Mouse (Mus musculus): ENCODE measurements around the gene Rhbdf1. TPM values are rescaled to one million over a fixed set of nuclear protein-coding genes. Genes with fewer than 3 reads are reported as not detected.
A peak's percentile ranks its signal among the peaks of the same experiment; 100 is the strongest.
"Not testable (repeated sequence)": the region's sequence is repeated elsewhere in the genome, so short reads cannot be mapped to it uniquely, and the experiment has no call there.

Gene Rhbdf1
- polyA plus RNA-seq, 1 experiment from 2014 or later, result 32.8 TPM

DNA sequence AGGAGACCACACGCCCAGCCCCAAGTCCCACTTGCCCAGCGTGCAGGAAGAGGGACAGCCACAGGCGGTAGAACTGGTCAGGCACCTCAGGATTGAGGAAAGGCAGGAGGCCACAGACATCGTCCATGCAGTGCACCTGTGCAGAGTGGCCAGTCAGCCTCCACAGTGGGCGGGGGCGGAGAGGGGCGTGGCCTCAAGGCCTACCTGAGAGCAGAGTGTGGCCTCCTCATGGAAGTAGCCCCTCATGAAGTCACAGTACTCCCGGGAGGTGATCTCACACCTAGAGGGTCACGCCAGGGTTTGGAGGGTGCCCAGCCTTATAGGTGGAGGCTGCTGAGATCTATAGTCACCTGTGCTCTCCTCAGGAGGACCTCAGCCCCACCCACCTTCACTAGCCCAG lies 11.5 kb downstream of the Rhbdf1 start:
- H3K4me3 ChIP-seq, result no peak overlapping the region
- ATAC-seq (ENCODE audit: low FRiP score), result 0 out of 2 replicates have a peak, but pooled peaks have one; percentile 15
- H3K4me1 ChIP-seq, result peaks cover 5% of the 10 kb centered on the region
- no peaks in the 10 kb centered on the region for H3K9me3 ChIP-seq (replicated peaks)
- H3K27me3 ChIP-seq, result no peaks in the 10 kb centered on the region
- 89% methylated on average over 9 of the region's 9 CpGs for WGBS
- no peak overlapping the region for H3K27ac ChIP-seq
- H3K36me3 ChIP-seq, result peaks cover 61% of the 10 kb centered on the region
- no peak overlapping the region for H3K9ac ChIP-seq
- no peak overlapping the region for H3K4me2 ChIP-seq (replicated peaks)

DNA sequence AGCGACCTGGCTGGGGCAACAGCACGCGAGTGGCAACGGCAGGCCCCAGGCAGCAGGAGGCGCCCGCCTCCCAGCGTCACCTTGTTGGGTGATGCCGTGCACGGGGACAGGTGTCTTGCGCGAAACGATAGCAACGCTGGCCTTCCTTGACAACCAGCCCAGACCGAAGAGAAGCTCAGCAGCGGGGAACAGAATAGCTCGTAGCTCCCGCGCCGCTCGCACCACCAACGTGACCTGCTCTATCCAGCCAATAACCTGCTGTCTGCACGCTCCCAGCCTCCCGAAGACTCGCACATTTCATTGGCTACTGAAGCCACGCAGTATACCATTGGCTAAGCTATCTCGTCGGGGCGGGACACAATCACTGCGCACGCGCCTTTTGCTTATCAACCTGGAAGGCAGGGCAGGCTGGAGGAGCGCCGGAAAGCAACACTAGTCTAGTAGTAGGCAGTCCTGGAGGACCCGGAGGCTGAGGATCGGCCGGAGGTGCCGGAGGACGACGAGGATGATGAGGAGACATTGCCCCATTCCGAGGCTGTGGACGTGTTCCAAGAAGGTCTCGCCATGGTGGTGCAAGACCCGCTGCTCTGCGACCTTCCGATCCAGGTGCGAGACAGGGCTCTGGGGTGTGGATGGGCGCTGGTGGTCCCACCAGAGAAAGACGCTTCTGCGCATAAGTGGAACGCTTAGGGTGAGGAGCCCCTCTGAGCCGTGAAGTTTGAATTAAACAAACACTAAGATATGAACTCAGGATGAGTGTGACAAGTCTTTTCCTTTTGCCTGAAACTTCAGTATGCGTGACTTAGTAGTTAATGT lies 16.8 kb downstream of the Rhbdf1 start, which contains the start of gene Snrnp25:
TSS of gene Snrnp25 (plus strand) at position 358 of the 816 bp plus-strand sequence.
- under 1% methylated on average over 52 of the region's 52 CpGs for WGBS
- Histone ChIP-seq H3K9ac (peak within 1 kb of the TSS; percentile 72), H3K4me3 (peak within 1 kb of the TSS; percentile 67), H3K4me2 (replicated peaks) (peak within 1 kb of the TSS; percentile 77), H3K27ac (0 out of 2 replicates have a peak within 1 kb of the TSS, but pooled peaks have one; percentile 23), H3K4me1 (peaks cover 9% of the 10 kb centered on the region), H3K9me3 (replicated peaks) (no peaks in the 10 kb centered on the region), H3K36me3 (peaks cover 32% of the 10 kb centered on the region), H3K27me3 (no peaks in the 10 kb centered on the region)
- peak; percentile 100 for ATAC-seq (ENCODE audit: low FRiP score)

DNA sequence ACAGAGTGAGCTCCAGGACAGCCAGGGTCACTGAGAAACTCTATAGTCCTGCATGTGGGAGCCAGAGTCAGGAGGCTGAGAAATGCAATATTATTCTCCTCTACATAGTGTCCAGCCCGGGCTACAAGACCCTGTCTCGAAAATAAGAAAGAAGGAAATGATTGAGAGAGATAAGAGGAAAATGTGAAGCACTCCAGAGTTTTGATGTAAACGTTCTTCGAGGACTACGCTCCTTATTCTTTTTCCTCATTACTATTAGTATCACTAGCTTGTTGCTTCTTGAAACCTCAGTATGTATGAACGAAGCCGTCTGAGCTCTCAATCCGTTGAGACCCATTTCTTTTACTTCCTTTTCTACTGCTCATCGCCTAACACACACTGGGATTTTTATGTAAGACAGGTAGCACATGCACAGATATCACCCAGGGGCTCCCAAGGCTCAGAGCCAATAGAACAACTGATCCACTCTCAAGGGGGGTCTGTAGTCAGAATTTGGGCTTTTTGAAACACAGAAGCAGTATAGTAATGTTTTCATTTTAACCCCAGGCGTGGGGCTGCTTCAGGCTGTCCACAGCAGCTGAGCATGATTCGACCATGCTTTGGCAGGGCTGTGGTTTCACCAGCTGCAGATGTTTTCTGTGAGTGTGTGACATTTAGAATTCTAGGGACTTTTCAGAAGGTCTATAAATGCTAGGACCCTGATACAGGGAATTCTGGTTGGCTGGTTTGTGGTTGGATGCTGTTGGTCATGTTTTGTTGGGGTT lies 20.0 kb downstream of the Rhbdf1 start:
- peaks cover under 1% of the 10 kb centered on the region; the same call in 1 of the 2 replicates for H3K36me3 ChIP-seq
- H3K9ac ChIP-seq, result no peak overlapping the region
- ATAC-seq (ENCODE audit: low FRiP score), result no peak
- 81% methylated on average over 11 of the region's 11 CpGs for WGBS
- no peak overlapping the region for H3K4me3 ChIP-seq
- H3K27ac ChIP-seq, result no peak overlapping the region
- H3K27me3 ChIP-seq, result no peaks in the 10 kb centered on the region
- H3K4me2 ChIP-seq (replicated peaks), result no peak overlapping the region
- H3K4me1 ChIP-seq, result peaks cover 12% of the 10 kb centered on the region
- no peaks in the 10 kb centered on the region for H3K9me3 ChIP-seq (replicated peaks)

DNA sequence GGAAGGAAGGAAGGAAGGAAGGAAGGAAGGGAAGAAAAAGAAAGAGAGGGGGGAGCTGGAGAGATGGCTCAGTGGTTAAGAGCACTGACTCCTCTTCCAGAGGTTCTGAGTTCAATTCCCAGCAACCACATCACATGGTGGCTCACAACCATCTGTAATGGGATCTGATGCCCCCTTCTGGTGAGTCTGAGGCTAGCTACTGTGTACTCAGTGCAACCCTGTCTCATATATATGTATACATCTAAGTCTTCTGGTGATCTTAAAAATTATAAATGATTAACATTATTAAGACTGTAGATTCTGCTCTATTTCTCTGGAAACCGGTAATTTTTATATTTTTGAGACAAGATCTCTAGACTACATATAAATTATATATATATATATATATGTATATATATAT lies 21.1 kb downstream of the Rhbdf1 start:
- H3K27me3 ChIP-seq; H3K9me3 ChIP-seq (replicated peaks); ATAC-seq (ENCODE audit: low FRiP score); H3K27ac ChIP-seq; H3K36me3 ChIP-seq; H3K9ac ChIP-seq; H3K4me3 ChIP-seq; H3K4me2 ChIP-seq (replicated peaks): not testable (repeated sequence)
- H3K4me1 ChIP-seq, result peaks cover 12% of the 10 kb centered on the region
- 59% methylated on average over 1 of the region's 1 CpGs for WGBS

DNA sequence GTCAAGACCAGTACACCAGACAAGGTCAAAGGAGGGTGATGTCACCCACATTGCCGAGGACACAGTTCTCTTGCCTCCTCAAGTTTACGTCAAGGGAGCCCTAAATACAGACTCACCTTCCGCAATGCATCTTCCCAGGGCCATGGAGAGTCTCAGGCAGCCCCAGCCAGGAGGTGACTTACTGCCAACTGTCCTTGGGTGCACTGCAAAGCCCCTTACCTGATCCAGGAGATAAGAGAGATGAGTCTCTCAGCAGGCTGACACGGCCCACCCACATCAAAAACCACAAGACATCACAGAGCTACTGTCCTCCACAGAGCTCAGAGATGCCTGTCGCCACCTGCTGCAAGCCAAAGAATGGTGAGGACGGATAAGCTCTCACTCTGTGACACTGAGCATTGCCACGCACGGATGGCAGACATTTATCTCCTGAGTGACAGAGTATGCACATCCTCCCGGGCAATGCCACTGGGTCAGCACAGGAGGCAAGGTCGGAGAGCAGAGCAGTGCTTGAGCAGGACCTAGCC lies 22.0 kb downstream of the Rhbdf1 start, which contains the start of gene Il9r:
TSS of gene Il9r (minus strand) at position 205 of the 527 bp plus-strand sequence.
- peaks cover 12% of the 10 kb centered on the region for H3K4me1 ChIP-seq
- no peak within 1 kb of the TSS for H3K9ac ChIP-seq
- no peak within 1 kb of the TSS for H3K4me2 ChIP-seq (replicated peaks)
- H3K36me3 ChIP-seq, result no peaks in the 10 kb centered on the region
- H3K27me3 ChIP-seq, result 0 out of 2 replicates have a peak, but pooled peaks cover 5% of the 10 kb centered on the region
- H3K27ac ChIP-seq, result no peak within 1 kb of the TSS
- 71% methylated on average over 10 of the region's 10 CpGs for WGBS
- no peak within 1 kb of the TSS for H3K4me3 ChIP-seq
- no peaks in the 10 kb centered on the region for H3K9me3 ChIP-seq (replicated peaks)
- ATAC-seq (ENCODE audit: low FRiP score), result no peak

DNA sequence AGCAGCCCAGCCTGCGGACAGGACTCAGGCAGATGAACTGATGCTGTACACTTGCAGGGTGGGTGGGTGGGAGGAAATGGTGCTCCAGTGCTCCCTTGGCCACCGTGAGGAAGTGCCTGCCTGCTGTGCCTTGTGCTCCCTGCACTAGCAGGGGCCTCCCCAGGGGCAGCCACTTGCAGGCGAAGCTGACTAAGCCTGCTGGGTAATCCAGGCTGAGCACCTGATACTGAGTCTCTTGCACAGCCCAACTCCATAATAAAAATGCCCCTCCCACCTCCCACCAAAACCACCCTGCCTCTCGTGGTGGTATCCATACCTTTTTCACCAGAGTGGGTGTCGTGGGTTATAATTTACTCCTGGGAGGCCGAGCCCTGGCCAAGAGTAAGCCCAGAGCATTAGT lies 22.9 kb downstream of the Rhbdf1 start:
- Histone ChIP-seq H3K4me3 (no peak overlapping the region), H3K4me2 (replicated peaks) (no peak overlapping the region)
- no peak for ATAC-seq (ENCODE audit: low FRiP score)

DNA sequence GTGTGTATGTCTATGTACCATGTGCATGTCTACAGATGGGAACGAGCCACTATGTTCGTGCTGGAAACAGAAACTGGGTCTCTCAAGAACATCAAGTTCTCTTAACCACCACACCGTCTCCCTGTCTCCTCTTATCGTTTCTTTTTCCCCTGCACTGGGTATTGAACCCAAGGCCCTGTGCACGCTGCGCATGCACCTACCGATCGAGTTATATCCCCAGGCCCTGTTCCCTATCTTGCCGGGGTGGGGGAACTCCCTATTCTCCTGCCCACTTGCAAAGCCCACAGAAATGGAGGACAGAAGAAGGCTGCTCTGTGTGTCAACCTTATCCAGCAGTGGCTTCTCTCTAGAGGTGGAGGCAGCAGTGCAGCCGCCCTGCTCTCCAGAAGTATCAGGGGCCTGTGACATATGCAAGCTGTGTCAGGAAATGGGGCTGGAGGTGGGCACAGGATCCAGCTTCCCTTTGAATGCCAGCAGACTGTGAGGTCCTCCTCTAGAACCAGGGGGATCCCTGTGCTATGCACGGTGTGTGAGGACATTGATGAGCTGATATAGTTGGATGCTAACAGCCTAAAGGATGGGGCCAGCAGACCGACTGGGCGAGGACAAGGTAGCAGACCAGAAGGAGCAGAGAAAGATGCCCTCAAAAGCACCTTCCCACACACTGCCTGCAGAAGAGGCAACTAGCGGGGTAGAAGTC lies 23.7 kb downstream of the Rhbdf1 start:
- ATAC-seq (ENCODE audit: low FRiP score), result no peak
- Histone ChIP-seq H3K4me1 (peaks cover 7% of the 10 kb centered on the region), H3K36me3 (no peaks in the 10 kb centered on the region), H3K27me3 (0 out of 2 replicates have a peak, but pooled peaks cover 5% of the 10 kb centered on the region), H3K9me3 (replicated peaks) (no peaks in the 10 kb centered on the region), H3K9ac (no peak overlapping the region), H3K4me2 (replicated peaks) (no peak overlapping the region), H3K4me3 (no peak overlapping the region), H3K27ac (no peak overlapping the region)
- WGBS, result 73% methylated on average over 14 of the region's 14 CpGs

More for the DNA sequence above, 22.9 kb downstream of the Rhbdf1 start:
- 51% methylated on average over 6 of the region's 6 CpGs for WGBS
- H3K9ac ChIP-seq, result no peak overlapping the region
- H3K36me3 ChIP-seq, result no peaks in the 10 kb centered on the region
- 0 out of 2 replicates have a peak, but pooled peaks cover 5% of the 10 kb centered on the region for H3K27me3 ChIP-seq
- H3K4me1 ChIP-seq, result peaks cover 7% of the 10 kb centered on the region
- no peak overlapping the region for H3K27ac ChIP-seq
- H3K9me3 ChIP-seq (replicated peaks), result no peaks in the 10 kb centered on the region

DNA sequence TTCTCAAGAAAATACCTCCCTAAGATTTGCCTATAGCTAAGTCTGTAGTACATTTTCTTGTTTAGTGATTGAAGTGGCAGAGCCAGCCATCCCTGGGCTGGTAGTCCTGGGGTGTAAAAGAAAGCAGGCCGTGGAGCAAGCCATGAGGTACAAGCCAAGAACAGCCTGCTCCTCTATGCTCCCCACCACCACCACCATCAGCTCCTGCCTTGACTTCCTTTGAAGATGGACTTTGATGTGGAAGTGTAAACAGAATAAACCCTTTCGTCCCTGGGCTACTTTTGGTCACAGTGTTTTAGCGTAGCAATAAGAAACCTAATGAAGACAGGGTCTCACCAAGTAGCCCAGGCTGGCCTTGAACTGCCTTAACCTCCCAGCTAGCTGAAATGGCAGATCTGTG lies 24.3 kb downstream of the Rhbdf1 start:
- H3K9ac ChIP-seq, result no peak overlapping the region
- no peaks in the 10 kb centered on the region for H3K36me3 ChIP-seq
- H3K27ac ChIP-seq, result no peak overlapping the region
- no peak for ATAC-seq (ENCODE audit: low FRiP score)
- H3K4me2 ChIP-seq (replicated peaks), result no peak overlapping the region
- H3K4me3 ChIP-seq, result no peak overlapping the region
- 0 out of 2 replicates have a peak, but pooled peaks cover 5% of the 10 kb centered on the region for H3K27me3 ChIP-seq
- 60% methylated on average over 3 of the region's 3 CpGs for WGBS
- peaks cover 7% of the 10 kb centered on the region for H3K4me1 ChIP-seq
- H3K9me3 ChIP-seq (replicated peaks), result no peaks in the 10 kb centered on the region

DNA sequence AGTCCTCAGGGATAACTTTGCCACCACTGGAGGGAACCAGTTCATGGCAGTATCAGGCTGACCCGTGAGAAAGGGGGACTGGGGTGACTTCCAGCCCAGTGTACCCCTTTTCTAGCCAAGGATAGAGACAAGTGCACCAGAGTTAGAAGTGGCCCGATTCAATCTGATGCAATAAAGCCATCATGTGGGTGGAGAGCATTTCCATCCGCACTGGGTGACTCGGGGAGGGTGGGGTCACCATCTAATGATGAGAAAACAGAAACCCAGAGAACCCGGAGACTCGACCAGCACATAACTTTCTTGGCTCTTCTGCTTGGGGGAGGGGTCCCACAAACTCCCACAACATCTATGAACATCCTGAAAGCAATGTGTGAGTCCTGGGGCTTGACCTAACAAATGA lies 25.4 kb downstream of the Rhbdf1 start:
- ATAC-seq (ENCODE audit: low FRiP score), result no peak
- no peaks in the 10 kb centered on the region for H3K9me3 ChIP-seq (replicated peaks)
- WGBS, result 77% methylated on average over 6 of the region's 6 CpGs

DNA sequence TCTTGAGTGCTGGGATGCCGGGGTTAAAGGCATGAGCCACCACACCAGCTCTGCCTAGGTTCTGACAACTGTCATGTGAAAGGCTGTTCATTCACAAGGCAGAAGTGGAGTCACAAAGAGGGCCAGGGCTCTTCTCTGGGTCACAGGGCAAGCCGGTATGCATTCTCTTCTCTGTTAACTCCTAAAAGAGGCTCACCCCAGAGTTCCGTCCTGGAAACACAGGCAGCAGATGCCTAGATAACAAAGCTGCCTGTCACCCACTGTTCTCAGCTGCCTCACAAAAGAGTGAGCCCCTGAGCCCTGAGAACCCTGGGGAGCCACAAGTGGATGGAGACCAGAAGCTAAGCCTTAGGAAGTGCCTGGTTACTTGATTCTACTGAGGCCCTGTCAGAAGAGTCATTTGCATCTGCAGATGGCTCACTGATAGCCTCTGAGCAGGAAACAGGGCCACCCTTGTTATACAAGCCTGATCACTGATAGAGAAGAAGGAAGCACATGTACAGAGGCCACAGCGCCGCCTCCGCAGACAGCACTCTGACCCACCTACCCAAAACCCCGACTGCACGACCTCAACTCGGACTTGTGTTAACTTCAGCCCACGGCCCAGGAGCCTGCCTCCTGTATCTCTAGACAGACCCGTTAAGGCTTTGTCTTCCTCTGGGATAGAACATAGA lies 26.1 kb downstream of the Rhbdf1 start:
- Histone ChIP-seq H3K4me1 (peaks cover 7% of the 10 kb centered on the region), H3K4me2 (replicated peaks) (no peak overlapping the region), H3K27ac (no peak overlapping the region), H3K36me3 (no peaks in the 10 kb centered on the region), H3K27me3 (0 out of 2 replicates have a peak, but pooled peaks cover 5% of the 10 kb centered on the region), H3K4me3 (no peak overlapping the region), H3K9ac (no peak overlapping the region), H3K9me3 (replicated peaks) (no peaks in the 10 kb centered on the region)
- WGBS, result 22% methylated on average over 11 of the region's 11 CpGs
- no peak for ATAC-seq (ENCODE audit: low FRiP score)

More for the DNA sequence above, 25.4 kb downstream of the Rhbdf1 start:
- Histone ChIP-seq H3K4me1 (peaks cover 7% of the 10 kb centered on the region), H3K9ac (no peak overlapping the region), H3K4me2 (replicated peaks) (no peak overlapping the region), H3K36me3 (no peaks in the 10 kb centered on the region), H3K4me3 (no peak overlapping the region), H3K27me3 (0 out of 2 replicates have a peak, but pooled peaks cover 5% of the 10 kb centered on the region), H3K27ac (no peak overlapping the region)

DNA sequence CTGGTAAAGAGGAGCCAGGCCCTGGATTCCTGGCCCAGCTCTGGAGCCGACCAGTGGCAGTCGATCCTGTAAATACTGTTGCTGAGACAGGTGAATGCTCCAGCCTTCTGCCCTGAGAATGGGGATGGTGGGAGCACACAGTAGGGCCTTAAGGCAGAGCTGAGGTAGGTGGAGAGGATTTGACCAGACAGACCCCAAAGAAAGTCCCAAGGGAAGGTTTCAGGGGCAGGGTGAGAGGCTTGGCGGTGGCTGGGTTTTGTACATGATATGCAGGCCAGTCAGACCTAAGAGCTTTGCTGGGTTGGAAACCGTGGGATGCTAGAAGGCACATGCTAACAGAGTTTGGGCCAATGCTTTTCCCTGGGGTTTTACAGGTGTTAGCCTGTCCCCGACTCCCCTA lies 27.5 kb downstream of the Rhbdf1 start:
- Histone ChIP-seq H3K9ac (no peak overlapping the region), H3K36me3 (no peaks in the 10 kb centered on the region), H3K27ac (no peak overlapping the region), H3K9me3 (replicated peaks) (no peaks in the 10 kb centered on the region), H3K4me3 (no peak overlapping the region), H3K4me2 (replicated peaks) (no peak overlapping the region), H3K27me3 (0 out of 2 replicates have a peak, but pooled peaks cover 5% of the 10 kb centered on the region), H3K4me1 (peaks cover 7% of the 10 kb centered on the region)
- 84% methylated on average over 5 of the region's 5 CpGs for WGBS
- ATAC-seq (ENCODE audit: low FRiP score), result no peak

Measured in hindbrain, embryonic 12.5 days (tissue).